Mouse (Mus musculus): ENCODE data around the gene Olfr937. TPM values are rescaled to one million over a fixed set of nuclear protein-coding genes. Genes with fewer than 3 reads are reported as not detected.

Gene Olfr937
- not detected for polyA plus RNA-seq (2017; shearing (Covaris generic))

GRCm38 (mm10) chr9:39064851-39065250 lies at the start of gene Olfr937:
Olfr937 (minus strand) TSS chr9:39064951.

DNA sequence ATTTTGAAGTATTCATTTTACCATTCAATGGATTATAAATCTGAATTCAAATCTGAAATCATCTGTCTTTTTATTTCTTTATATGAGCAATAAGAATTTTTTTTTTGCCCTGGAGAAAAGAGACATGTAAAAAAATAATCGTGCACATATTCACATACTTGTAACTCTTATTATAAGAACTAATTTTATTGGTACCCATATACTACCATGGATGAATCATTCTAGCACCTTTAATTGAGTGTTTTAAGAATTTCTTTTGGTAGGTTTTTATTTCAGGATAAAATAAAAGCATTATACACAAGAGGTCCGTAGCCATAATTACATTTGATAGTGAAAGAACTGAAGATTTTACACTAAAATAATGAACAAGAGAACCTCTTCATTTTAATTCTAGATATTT lies 14.0 kb upstream of the Olfr937 start, which contains the start of gene Olfr938:
Gene Olfr938 (minus strand): TSS at position 101 of the 400 bp plus-strand sequence.

GRCm38 (mm10) chr9:39023277-39023676 lies 41.5 kb downstream of the Olfr937 start, which contains the start of gene Olfr146:
Olfr146 (minus strand) TSS chr9:39023377.

Other genes with a start within 250 kb of the Olfr937 start
- not detected for gene Olfr923, start 238.4 kb downstream of the Olfr937 start, polyA plus RNA-seq (2017; shearing (Covaris generic))
- not detected for gene Olfr924, start 220.5 kb downstream of the Olfr937 start, polyA plus RNA-seq (2017; shearing (Covaris generic))
- not detected for gene Olfr26, start 209.9 kb downstream of the Olfr937 start, polyA plus RNA-seq (2017; shearing (Covaris generic))
- not detected for gene Olfr926, start 187.8 kb downstream of the Olfr937 start, polyA plus RNA-seq (2017; shearing (Covaris generic))
- not detected for gene Olfr930, start 135.1 kb downstream of the Olfr937 start, polyA plus RNA-seq (2017; shearing (Covaris generic))
- not detected for gene Olfr933, start 92.6 kb downstream of the Olfr937 start, polyA plus RNA-seq (2017; shearing (Covaris generic))
- not detected for gene Olfr934, start 76.6 kb downstream of the Olfr937 start, polyA plus RNA-seq (2017; shearing (Covaris generic))
- not detected for gene Olfr935, start 65.3 kb downstream of the Olfr937 start, polyA plus RNA-seq (2017; shearing (Covaris generic))
- gene Olfr146, start 41.6 kb downstream of the Olfr937 start, polyA plus RNA-seq (2017; shearing (Covaris generic)): not detected
- gene Olfr938, start 13.9 kb upstream of the Olfr937 start, polyA plus RNA-seq (2017; shearing (Covaris generic)): not detected
- gene Olfr27, start 63.2 kb upstream of the Olfr937 start, polyA plus RNA-seq (2017; shearing (Covaris generic)): not detected
- 0.04 TPM for gene Olfr943, start 101.4 kb upstream of the Olfr937 start, polyA plus RNA-seq (2017; shearing (Covaris generic))
- not detected for gene Olfr944, start 137.0 kb upstream of the Olfr937 start, polyA plus RNA-seq (2017; shearing (Covaris generic))
- gene Olfr1537, start 185.0 kb upstream of the Olfr937 start, polyA plus RNA-seq (2017; shearing (Covaris generic)): not detected
- not detected for gene Olfr945, start 211.9 kb upstream of the Olfr937 start, polyA plus RNA-seq (2017; shearing (Covaris generic))